Mouse (Mus musculus) thymus, postnatal 10 days (tissue): Measurements from ENCODE around the gene Csad.

Source experiments
- DNase-seq, 2 experiments: peaks; one replicate each; pipeline ENCODE4 v3.0.0; 2021; ENCODE audit warnings: low spot score in 2 of 2

Gene Csad

DNA sequence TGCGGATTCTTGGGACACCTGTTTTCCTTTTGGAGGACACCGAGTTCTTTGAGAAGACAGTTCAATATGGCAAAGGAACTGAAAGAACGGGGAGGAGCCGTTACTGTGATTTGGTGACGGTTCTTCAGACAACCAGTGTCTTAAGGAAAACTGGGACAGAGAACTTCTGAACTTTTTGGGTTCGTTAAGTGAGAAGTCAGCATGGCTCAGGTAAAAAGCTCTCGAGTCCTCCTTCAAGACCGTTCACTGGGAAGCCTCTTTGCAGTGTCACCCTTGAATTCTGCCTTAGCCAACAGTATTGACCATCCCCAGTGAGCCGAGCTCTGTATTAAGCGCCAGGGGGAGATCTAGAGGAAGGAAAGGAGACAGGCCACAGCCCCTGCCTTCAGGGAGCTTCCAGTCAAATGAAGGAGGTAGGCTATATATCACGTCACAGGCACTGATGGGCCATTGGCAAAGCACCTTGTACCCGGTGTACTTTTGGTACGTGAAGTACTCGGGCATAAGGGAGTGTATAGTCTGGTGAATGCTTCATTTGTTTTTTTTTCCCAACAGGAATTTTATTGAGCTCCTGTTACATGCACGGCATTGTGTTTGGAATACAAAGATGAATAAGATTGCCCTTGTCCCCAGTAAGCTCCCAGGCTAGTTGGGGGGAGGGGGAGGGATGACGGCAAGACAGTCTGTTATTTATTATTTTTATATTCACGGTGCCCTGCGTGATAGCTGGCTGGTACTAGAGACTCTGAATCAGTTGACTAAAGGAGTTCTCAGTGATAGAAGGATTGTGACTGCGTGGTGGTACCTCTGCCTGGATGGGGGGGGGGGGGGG lies at the start of gene Csad:
TSS of gene Csad (minus strand) at position 51 of the 832 bp plus-strand sequence.
- DNase-seq, result no peak

DNA sequence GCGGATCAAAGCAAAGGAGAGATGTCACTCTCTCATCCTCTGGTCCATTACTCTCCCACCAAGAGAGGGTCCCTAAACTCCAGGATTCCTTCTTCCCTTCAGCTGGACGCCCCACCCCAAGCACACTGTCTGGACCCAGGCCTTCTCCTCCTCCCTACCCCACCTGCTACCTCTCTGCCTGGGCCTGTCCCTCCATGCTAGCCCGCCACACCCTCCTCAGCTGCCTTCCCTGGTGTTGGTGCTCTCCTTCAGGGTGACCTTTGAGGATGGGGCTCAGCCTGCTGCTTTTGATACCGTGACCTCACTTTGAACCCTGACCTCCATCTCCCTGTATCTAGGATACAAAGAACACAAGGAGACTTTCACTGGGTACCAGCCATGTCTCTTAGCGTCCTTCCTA lies 46.0 kb upstream of the Csad start:
- DNase-seq, result no peak

DNA sequence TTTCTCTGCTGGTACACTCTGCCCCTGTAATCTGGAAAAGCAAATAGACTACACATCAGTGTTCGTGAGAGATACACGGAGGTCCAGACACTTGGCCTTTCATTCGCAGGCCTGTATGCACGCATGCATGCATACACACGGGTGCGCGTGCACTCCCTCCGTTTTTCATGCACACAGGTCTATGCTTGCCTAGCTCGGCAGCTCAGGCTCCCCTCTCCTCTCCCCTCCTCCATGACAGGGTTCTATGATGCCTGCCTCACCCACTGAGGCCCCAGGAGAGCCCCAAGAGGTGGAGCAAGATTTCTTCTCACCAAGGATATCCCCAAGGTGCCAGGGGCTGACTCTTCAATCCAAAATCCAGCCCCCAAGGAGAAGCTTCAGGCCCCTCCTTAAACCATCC lies 45.4 kb upstream of the Csad start:
- DNase-seq, result no peak

DNA sequence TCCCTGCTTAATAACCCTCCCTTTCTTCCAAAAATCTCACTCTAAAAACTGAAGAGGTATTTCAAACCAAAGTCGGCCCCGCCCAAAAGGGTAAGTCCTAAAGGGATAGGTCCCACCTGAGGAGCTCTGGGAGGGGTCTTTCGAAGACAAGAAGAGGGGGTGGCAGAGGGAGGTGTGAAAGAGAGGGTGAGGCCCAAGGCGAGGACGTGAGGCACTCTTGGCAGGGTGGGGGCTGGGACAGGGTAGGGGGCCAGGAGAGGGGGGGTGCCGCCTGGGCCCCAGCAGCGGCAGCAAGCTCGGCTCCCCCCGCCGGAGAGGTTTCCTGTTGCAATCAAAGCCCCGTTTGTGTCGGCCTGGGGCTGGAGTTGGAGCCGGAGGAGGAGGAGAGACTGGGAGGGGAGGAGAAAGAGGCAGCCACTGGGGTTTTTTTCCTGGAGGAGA lies 44.7 kb upstream of the Csad start:
- DNase-seq, result no peak

DNA sequence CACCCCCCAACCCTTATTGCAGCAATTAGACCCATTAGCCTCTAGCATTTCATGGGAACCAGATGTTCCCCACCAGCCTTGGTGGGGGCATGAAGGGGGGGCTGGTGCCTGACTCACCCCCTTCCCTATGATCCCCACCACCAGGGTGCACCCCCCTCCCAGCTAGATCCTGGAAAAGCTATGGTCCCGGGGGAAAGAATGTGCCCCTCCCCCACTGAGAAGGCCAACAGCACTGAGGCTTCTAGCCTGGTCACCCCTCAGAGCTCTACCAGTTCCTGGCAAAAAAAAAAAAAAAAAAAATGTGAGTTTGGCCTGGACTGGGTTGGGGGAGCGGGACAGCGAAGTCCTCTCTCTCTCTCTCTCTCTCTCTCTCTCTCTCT lies 44.3 kb upstream of the Csad start:
- no peak for DNase-seq

DNA sequence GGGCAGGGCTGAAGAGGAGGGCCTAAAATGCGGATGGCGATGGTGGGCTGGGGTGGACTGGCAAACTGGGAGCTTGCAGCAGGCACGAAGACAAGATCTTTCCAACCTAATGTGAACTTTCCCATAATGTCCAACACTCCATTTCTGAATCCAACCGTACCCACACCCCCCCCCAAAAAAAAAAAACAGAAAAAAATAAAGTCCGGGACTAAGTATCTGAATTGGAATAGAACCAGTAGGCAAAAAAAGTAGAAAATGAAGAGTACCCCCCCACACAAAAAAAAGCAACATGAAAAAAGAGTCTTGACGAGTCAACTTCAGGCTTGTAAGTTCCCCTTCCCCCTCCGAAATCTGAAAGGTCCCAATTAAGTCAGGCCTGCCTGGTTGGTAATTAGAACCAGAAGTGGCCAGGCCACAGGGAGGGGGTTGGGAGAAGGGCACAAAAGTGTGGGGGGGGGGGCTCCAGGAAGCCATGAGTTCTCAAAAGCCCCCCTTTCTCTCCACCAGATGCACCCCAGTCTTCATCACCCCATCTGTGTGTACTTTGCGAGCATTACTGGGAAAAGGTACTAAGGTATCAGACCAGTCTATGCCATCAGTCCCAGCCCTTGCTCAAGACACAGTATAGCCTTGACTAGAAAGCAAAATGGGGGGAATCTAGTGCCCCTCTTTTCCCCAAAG lies 43.7 kb upstream of the Csad start:
- no peak for DNase-seq

DNA sequence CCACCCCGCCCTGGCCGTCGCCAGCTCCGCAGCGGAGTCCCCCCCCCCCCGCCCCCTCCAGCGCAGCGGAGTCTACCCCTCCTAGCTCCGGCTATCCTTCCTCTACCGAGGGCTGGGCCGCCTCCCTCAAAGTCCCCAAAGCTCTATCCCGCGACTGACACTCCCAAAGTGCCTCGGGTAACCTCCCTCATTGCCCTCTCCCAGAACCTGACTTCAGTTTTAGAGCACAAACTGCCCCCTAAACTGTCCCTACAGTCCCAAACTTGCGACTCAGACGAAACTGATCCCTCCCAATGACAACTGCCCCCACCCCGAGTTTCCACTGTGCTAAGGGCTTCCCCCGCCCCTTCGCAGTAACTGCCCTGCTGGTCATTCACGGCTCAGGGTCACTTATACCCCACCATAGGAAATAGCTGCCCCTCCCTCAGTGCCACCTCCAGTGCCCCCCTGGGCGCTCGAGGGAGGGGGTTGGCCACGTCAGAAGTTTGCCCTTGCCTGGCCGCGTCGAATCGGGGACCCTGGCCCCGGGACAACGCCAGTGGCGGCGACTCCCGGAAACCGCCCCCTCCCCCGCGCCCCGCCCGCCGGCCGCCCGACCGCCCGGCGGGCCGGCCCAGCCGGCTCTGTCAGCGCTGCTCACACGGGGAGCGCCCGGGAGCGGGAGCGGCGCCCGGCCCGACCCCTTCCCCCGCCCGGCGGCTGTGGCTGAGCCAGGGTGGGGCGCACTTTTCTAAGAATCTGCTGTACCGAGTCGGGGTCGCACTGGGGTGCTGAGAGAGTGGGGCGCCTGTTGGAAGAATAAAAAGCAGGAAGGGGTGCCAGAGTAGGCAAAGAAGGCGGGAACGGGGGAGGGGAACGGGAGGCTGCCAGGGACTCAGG lies 43.0 kb upstream of the Csad start:
- no peak for DNase-seq

DNA sequence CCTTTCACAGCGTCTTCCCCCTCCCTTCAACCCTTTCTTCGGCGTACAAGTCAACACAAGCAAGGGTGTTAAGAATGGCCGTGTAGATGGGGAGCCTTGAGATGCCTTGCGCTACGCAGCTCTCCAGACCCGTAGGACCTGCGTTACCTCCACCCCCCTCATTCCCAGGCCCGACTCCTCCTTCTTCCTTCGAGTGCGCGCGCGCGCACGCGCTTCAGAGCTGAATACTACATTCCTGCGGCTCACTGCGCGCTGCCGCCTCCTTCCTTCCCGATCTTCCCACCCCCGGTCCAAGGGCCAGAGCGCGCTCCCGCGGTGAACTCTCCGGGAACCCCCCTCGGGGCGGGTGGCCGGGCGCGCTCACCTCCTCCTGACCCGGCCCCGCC lies 42.3 kb upstream of the Csad start:
- DNase-seq, result no peak

DNA sequence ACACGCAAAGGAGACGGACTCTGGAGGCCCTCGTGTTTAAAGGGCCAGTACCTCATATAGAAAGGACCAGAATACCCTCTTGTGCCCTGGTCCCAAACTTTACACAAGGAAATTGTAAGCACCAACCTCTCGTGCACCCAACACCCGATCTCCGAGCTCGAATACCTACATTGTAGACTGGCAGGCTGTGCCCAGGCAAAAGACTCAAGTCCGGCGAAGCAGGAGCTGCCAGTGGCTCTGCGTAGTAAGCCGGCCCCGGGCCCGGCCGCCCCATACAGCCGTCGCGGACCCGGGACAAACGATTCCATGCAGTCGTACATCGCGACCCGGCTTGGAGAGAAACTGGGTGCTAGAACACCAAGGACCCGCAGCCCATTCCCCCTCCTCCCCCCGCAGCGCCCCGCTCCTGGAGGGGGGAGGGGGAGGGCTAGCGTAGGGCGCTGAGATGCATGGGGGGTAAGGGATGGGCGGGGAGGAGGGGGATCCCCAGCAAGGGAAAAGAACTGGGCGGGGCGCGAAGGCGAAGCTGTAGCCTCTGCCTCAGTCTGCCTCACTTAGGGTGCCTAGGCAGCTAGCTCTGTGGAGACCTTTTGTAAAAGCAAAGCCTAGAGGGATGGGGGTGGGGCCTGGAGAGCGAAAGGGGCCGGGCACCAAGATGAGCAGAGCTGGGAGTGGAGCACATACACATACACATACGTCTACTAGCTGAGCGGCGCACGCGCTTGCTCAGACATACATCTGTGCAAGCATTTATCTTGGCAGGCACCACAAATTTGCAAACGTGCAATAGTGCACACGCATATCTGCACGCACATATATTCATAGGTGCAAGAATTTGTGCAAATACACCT lies 41.6 kb upstream of the Csad start:
- peak in 1 of 2 experiments; percentile 46 for DNase-seq

DNA sequence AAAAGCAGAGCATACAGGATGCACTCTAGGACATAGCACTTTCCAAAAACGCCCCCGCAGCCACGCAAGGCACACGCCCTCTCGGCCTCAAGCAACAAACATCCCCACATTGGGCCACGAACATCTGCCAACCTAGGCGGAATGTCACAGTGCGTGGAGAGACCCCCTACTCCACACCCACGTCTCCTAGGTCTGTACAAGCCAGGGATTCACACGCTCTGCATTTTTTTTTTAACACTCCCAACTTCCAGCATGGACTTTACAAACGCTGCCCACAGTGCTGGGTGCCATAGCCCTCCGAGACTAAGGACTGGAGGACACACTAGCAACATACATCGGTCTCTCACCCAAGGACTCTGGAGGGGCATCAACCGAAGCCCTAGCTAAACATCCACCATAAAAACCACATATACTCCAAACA lies 40.9 kb upstream of the Csad start:
- no peak for DNase-seq

DNA sequence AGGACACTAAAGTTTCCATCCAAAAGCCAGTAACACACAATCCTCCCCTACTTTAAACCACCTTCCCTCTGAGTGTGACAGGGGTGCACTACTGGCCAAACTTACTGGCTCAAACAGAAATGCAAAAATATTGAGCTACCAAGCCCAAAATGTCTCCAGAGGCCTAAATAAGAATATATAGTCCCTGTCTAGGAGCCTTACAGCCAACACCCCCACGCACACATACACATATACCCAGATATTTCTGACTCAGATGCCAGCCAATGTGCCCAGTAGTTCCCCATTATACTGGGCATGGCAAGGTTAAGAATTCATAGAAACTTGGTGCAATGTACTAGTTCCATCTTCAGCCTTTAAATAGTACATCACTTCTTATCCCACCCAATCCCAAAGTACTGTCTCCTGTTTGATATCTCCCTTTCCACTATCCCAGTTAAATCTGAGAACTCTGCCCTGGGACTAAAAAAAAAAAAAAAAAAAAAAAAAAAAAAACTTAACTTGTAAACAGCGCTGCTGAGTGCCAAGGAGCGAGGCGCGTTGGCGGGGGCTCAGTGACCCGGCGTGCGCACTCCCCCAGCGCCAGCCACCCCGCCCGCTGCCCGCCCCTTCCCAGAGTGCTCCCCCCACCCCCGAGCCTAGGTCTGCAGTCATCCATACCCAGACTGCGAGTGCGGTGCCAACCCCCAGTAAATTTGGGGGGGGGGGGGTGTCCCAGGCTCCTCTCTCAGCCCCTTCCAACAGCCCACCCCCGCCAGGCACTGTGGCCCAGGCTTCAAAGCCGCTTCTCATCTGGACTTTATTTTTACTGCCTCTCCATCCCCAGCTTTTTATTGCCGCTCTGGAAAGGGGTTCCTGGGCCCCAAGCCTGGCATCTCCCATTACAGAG lies 40.0 kb upstream of the Csad start:
- no peak for DNase-seq

DNA sequence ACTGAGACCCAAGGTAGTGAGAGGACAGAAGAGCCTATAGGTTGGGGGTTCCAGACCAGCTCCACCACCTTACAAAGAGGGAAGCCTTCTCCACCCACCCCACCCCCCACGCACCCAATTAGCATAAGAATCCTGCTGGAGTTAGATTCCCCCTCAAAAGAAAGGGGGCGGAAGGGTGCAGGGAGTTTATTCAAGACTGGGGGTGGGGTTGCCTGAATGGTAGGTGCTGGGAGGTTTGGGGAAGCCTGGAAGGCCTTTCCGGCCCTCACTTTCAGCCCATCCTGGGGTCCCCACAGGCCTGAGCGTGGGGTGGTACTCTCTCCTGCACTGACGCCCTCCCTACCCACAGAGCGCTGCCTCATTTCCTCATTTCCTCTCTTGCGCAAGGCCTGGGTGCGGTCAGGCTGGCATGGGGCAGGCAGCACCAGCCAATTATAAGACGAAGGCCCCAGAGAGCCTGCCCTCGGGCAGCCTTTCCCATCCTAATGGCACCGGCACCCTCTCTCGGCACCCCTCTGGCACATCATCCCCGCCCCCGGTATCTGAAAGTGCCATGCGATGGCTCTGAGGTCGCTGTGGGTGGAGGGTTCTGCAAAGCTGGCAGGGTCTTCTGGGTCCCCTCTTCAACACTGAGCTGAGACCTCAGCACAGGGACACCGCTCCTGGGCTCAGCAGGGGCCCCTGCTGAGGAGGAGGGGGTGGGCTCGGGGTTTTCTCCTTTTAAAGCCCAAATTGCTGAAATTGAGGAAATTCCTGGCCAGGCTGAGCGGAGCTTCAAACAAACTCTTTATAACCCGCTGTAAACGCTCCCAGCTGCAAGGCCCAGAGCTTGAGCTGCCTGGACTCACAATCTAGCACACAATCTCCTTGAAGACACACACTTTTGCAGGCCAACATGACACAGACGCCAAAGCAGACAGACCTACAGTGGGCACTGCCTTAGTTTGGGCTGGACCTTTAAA lies 39.0 kb upstream of the Csad start:
- no peak for DNase-seq

DNA sequence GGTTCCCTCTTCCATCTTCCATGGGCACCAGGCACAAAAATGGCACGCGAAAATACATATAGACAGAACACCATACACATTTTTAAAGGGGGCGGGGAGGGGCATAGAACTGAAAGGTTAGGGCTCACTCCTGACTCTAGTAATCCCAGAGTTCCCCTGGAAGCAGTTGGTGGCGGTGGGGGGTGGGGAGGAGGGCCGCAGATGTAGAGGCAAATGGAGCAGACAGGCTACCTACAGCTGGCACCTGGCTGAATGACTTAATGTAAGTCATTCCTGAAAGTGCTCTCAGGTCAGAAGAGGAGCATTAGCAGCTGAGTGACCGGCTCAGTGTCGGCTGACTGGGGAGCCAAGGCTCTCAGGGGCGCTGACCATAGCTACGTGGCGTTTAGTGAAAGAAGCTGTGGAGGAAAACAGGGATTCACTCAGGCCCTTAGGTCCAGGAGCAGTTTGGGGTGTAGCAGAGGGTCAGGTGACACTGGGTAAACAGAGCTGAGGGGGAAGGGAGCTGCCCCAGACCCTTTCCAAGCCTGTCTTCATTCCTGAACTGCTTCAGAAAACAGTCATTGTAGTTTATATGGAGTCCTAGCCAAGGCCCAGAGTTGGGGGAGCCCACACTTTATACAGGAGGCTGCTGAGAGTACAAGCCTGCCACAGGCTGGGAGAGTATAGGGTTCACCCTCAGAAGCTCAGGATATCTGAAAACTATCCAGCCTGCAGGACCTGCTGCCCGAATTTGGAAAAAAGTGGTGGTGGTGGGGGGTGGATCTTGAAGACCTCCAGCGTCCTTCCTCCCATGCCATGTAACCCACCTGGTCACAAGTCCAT lies 38.1 kb upstream of the Csad start:
- DNase-seq, result no peak

DNA sequence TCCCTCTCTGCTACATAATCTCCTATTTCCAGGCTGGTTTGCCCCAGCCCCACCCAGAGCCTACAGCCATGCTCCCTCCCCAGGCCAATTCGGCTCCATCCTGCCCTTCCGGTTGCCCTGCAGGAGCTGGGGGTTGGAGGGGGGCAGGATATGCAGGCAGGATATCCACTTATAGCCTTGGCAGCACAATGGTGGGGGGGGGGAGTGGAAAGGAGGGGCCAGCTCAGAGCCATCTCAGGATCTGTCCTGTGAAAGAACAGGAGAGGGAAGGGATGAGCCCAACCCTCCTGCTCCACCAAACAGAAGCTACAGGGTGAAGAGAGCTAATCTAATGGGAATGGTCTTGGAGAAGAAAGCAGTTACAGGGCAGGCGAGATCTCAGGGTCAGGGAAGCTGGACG lies 36.1 kb upstream of the Csad start:
- DNase-seq, result no peak

DNA sequence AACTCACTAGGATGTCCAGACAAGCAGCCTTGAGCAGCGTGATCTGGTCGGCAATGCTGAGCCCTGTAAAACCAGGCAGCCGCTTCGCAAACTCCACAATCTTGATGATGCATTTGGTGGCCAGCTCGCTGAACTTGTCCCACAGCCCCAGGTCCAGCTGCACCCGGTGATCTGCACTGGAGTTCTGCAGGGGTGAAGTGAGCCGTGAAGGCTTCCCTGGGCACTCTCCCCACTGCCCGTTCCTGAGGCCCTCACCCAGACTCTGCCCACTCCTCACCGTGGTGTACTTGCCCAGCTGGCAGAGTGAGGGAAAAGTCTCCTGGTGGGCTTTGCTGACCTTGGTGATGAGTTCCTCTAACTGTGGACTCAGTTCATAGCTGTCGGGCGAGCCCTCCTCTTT lies 35.3 kb upstream of the Csad start:
- no peak for DNase-seq

DNA sequence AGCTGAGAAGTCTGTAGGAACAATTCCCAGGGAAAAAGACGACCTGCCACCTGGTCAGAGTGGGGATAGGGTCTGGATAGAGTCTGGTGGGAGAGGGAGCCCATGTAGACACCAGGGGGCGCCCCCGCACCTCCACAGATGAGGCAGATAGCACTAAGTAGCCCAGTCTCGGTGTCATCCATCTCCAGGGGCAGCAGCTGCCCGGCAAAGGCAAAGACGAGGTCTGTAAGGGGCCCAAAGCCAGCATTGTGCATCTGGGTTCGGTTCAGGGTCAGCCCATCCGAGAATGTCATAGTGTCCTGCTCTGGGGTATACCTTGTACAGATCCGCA lies 34.7 kb upstream of the Csad start:
- peak; percentile 55 to 85 for DNase-seq

DNA sequence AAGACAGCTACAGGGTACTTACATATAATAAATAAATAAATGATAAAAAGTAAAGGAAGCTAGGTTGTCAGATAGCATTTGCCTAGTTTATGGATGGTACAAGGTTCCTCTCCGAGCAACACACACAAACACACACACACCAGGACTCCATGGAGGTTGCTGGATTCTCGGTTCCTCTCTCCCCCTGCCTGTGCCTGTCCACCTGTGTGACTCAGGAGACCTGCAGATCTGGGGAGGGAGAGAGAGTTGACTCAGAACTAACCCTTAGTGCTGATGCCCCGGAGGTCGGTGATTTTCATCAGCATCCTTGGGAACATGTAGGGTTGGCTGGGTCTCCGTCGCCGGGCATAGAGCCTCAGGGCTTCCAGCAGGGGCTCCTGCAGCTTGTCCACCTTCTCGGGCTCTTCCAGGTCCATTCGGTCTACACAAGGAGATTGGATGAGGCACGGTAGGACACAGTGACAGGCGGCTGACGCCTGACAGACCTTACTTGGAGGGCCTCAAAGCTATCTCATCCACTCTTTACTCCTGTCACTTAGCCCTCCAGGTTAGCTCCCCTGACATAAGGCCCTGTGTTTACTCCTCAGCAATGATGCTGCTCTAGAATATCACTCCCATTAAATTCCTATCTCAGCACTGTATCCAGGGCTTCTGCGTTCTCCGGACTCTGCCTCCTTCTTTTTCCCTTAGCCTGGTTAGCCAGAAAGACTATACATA lies 34.2 kb upstream of the Csad start:
- no peak for DNase-seq
